Mouse (Mus musculus): Measurements from ENCODE around the gene Adsl. TPM values are rescaled to one million over a fixed set of nuclear protein-coding genes. Genes with fewer than 3 reads are reported as not detected.
A peak's percentile ranks its signal among the peaks of the same experiment; 100 is the strongest.
"Not testable (repeated sequence)": the region's sequence is repeated elsewhere in the genome, so short reads cannot be mapped to it uniquely, and the experiment has no call there.

The Adsl gene
- polyA plus RNA-seq, 1 experiment from 2014 or later, result 186 TPM

GRCm38 (mm10) chr15:80921781-80922180 is 26.5 kb upstream of the Adsl start:
- Histone ChIP-seq H3K27me3 (no peaks in the 10 kb centered on the region), H3K4me2 (no peak overlapping the region), H3K9me3 (no peaks in the 10 kb centered on the region), H3K4me1 (replicated peaks) (no peaks in the 10 kb centered on the region), H3K4me3 (replicated peaks) (no peak overlapping the region), H3K9ac (replicated peaks) (no peak overlapping the region), H3K36me3 (peaks cover 90% of the 10 kb centered on the region), H3K27ac (no peak overlapping the region)
- 79% methylated on average over 4 of the region's 4 CpGs for WGBS
- no peak for ATAC-seq (ENCODE audit: insufficient number of reproducible peaks, insufficient read depth, low FRiP score, low TSS enrichment, low read depth)

DNA sequence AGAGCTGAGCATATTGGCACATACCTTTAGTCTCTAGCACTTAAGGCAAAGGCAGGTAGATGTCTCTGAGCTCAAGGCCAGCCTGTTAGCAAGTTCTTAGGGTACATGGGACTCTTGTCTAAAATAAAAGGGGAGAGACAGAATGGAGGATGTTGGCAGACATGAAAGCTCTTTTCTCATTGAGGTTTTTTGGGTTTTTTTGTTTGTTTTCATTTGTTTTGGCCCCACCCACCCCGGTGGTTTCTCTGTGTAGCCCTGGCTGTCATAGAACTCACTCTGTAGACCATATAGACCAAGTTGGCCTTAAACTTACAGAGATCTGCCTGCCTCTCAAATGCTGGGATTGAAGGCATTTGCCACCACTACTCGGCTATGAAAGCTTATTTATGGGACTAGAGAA is 24.1 kb upstream of the Adsl start:
- Histone ChIP-seq H3K27ac (no peak overlapping the region), H3K9ac (replicated peaks) (no peak overlapping the region), H3K4me3 (replicated peaks) (no peak overlapping the region), H3K27me3 (no peaks in the 10 kb centered on the region), H3K4me2 (no peak overlapping the region), H3K36me3 (peaks cover 91% of the 10 kb centered on the region), H3K9me3 (no peaks in the 10 kb centered on the region), H3K4me1 (replicated peaks) (0 out of 2 replicates have a peak, but pooled peaks cover 4% of the 10 kb centered on the region)
- no peak for ATAC-seq (ENCODE audit: insufficient number of reproducible peaks, insufficient read depth, low FRiP score, low TSS enrichment, low read depth)
- WGBS, result 96% methylated on average over 2 of the region's 2 CpGs

DNA sequence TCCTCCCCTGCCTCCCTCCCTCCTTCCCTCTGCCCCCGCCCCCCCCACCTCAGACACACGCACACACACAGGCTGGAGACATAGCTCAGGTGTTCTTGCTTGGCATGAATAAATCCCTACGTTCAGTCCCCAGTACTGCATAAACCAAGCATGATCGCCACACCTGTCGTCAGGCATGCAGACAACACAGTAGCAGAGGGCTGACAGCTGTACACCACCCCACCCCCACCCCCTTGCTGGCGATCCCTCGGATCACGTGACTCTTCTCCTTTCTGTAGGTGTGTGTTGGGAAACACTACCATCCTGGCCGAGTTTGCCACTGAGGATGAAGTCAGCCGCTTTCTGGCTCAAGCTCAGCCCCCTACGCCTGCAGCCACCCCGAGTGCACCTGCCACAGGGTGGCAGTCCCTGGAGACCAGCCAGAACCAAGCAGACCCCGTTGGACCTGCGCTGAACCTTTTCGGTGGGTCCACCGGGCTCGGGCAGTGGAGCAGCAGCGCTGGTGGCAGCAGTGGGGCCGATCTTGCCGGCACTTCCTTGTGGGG is 19.4 kb upstream of the Adsl start:
- H3K27ac ChIP-seq, result no peak overlapping the region
- H3K4me1 ChIP-seq (replicated peaks), result peaks cover 12% of the 10 kb centered on the region; the same call in 1 of the 2 replicates
- H3K4me2 ChIP-seq, result no peak overlapping the region
- H3K4me3 ChIP-seq (replicated peaks), result no peak overlapping the region
- no peak overlapping the region for H3K9ac ChIP-seq (replicated peaks)
- 80% methylated on average over 20 of the region's 20 CpGs for WGBS
- no peaks in the 10 kb centered on the region for H3K9me3 ChIP-seq
- no peaks in the 10 kb centered on the region for H3K27me3 ChIP-seq
- no peak for ATAC-seq (ENCODE audit: insufficient number of reproducible peaks, insufficient read depth, low FRiP score, low TSS enrichment, low read depth)
- H3K36me3 ChIP-seq, result peaks cover 73% of the 10 kb centered on the region

DNA sequence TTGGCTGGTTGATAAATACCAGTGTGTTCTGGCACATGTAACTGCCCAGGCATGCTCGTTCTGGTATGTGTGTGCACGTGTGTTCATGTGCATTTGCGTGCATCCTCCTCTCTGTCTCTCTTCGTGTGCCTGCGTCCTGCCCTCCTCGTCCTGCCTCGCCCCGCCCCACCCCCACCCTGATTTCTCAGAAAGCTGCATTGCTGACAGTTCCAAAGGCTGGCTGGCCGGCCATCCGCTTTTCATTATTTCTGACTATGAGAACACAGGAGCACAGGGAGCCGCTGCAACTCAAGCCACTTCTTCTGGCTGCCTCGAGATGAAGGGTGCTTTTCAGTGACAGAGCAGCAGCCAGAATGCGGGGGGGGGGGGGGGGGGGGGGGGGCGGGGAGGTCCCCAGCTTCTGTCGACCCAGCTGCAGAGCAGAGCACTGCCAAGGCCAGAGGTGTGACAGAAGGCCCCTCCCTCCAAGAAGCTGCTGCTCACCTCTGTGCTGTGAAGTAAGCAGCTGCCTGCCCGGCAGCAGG is 18.2 kb upstream of the Adsl start:
- Histone ChIP-seq H3K27me3 (no peaks in the 10 kb centered on the region), H3K4me3 (replicated peaks) (no peak overlapping the region), H3K9ac (replicated peaks) (no peak overlapping the region), H3K4me1 (replicated peaks) (peaks cover 12% of the 10 kb centered on the region; the same call in 1 of the 2 replicates), H3K27ac (peak overlapping the region; percentile 86), H3K9me3 (no peaks in the 10 kb centered on the region), H3K36me3 (peaks cover 65% of the 10 kb centered on the region), H3K4me2 (peak overlapping the region; percentile 35)
- peak; percentile 70; the same call in 1 of the 2 replicates for ATAC-seq (ENCODE audit: insufficient number of reproducible peaks, insufficient read depth, low FRiP score, low TSS enrichment, low read depth)
- 5% methylated on average over 16 of the region's 16 CpGs for WGBS

GRCm38 (mm10) chr15:80930676-80931320 is 17.5 kb upstream of the Adsl start:
- not testable (repeated sequence) for H3K27me3 ChIP-seq; H3K4me3 ChIP-seq (replicated peaks); H3K9ac ChIP-seq (replicated peaks); H3K9me3 ChIP-seq; ATAC-seq (ENCODE audit: insufficient number of reproducible peaks, insufficient read depth, low FRiP score, low TSS enrichment, low read depth)
- Histone ChIP-seq H3K36me3 (peaks cover 61% of the 10 kb centered on the region), H3K4me2 (peak overlapping the region; percentile 35; the same call in 1 of the 2 replicates), H3K4me1 (replicated peaks) (peaks cover 12% of the 10 kb centered on the region; the same call in 1 of the 2 replicates), H3K27ac (peak overlapping the region; percentile 86; the same call in 1 of the 2 replicates)
- 78% methylated on average over 23 of the region's 23 CpGs for WGBS

DNA sequence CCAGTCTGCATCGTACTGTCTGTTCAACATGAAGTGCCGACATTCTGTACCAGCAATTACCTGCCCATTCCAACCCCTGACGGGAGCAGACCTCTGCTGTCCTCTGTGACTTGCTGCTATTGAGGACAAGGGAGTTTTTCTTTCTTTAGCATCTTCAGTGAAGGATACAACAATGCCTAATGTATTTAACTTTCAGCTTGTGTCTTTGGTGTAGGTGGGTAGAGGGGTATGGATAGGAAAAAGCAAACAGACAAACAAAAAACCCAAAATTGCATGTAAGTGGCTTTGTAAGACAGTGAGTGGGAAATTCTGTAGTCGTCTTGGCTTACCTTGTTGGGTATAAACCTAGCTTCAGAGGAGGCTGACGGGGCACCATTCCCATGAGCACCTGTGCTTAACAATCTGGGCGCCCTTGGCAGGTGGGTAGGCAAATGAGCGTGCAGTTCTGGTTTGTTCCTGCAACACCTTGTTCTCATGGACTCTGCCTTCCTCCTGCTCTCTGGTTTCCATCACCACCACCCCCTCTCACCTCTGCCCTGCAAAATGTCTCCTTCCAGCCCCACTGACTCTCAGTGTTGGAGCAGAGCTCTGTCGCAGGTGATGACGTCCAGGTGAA is 16.8 kb upstream of the Adsl start:
- 83% methylated on average over 9 of the region's 9 CpGs for WGBS
- peaks cover 59% of the 10 kb centered on the region for H3K36me3 ChIP-seq

GRCm38 (mm10) chr15:80934841-80935240 is 13.4 kb upstream of the Adsl start:
- no peak overlapping the region for H3K9ac ChIP-seq (replicated peaks)
- no peaks in the 10 kb centered on the region for H3K27me3 ChIP-seq
- H3K4me2 ChIP-seq, result no peak overlapping the region
- peaks cover 7% of the 10 kb centered on the region; the same call in 1 of the 2 replicates for H3K4me1 ChIP-seq (replicated peaks)
- no peak overlapping the region for H3K27ac ChIP-seq
- peaks cover 42% of the 10 kb centered on the region for H3K36me3 ChIP-seq
- H3K4me3 ChIP-seq (replicated peaks), result no peak overlapping the region
- WGBS, result 93% methylated on average over 5 of the region's 5 CpGs
- ATAC-seq (ENCODE audit: insufficient number of reproducible peaks, insufficient read depth, low FRiP score, low TSS enrichment, low read depth), result no peak
- no peaks in the 10 kb centered on the region for H3K9me3 ChIP-seq

More for the DNA sequence above, 16.8 kb upstream of the Adsl start:
- H3K9me3 ChIP-seq, result no peaks in the 10 kb centered on the region
- ATAC-seq (ENCODE audit: insufficient number of reproducible peaks, insufficient read depth, low FRiP score, low TSS enrichment, low read depth), result no peak
- H3K27me3 ChIP-seq, result no peaks in the 10 kb centered on the region
- H3K27ac ChIP-seq, result 0 out of 2 replicates have a peak overlapping the region, but pooled peaks have one; percentile 29
- no peak overlapping the region for H3K4me2 ChIP-seq
- H3K4me1 ChIP-seq (replicated peaks), result peaks cover 12% of the 10 kb centered on the region; the same call in 1 of the 2 replicates
- H3K4me3 ChIP-seq (replicated peaks), result no peak overlapping the region
- no peak overlapping the region for H3K9ac ChIP-seq (replicated peaks)

GRCm38 (mm10) chr15:80936686-80937085 is 11.6 kb upstream of the Adsl start:
- H3K27me3 ChIP-seq, result no peaks in the 10 kb centered on the region
- H3K27ac ChIP-seq, result 0 out of 2 replicates have a peak overlapping the region, but pooled peaks have one; percentile 25
- H3K4me3 ChIP-seq (replicated peaks), result no peak overlapping the region
- H3K9me3 ChIP-seq, result no peaks in the 10 kb centered on the region
- H3K36me3 ChIP-seq, result peaks cover 39% of the 10 kb centered on the region
- WGBS, result 89% methylated on average over 3 of the region's 3 CpGs
- no peak overlapping the region for H3K9ac ChIP-seq (replicated peaks)
- ATAC-seq (ENCODE audit: insufficient number of reproducible peaks, insufficient read depth, low FRiP score, low TSS enrichment, low read depth), result no peak
- no peak overlapping the region for H3K4me2 ChIP-seq
- H3K4me1 ChIP-seq (replicated peaks), result no peaks in the 10 kb centered on the region

GRCm38 (mm10) chr15:80938615-80939014 is 9.7 kb upstream of the Adsl start:
- 84% methylated on average over 4 of the region's 4 CpGs for WGBS
- Histone ChIP-seq H3K36me3 (peaks cover 32% of the 10 kb centered on the region), H3K9ac (replicated peaks) (no peak overlapping the region), H3K9me3 (no peaks in the 10 kb centered on the region), H3K27me3 (no peaks in the 10 kb centered on the region), H3K4me1 (replicated peaks) (no peaks in the 10 kb centered on the region), H3K27ac (no peak overlapping the region), H3K4me3 (replicated peaks) (no peak overlapping the region), H3K4me2 (no peak overlapping the region)
- no peak for ATAC-seq (ENCODE audit: insufficient number of reproducible peaks, insufficient read depth, low FRiP score, low TSS enrichment, low read depth)

DNA sequence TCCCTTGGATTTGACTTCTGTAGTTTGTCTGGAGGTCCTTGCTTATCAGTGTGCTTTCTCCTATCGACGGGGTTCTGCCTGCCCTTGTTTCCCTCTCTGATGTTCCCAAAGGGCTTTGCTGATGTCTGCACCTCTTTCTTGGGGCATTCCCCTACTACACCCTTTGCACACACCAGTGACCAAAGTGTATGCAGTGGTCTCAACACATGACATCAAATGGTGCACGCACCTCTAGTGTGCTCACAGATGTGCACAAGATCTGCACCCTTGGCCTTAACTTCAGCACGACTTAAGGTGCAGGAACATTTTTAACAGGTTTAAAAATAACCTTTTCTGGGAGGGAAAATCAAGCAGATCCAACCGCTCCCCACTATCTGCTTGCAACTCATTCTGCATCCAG is 8.9 kb upstream of the Adsl start:
- Histone ChIP-seq H3K4me2 (no peak overlapping the region), H3K9ac (replicated peaks) (no peak overlapping the region), H3K9me3 (no peaks in the 10 kb centered on the region), H3K4me1 (replicated peaks) (no peaks in the 10 kb centered on the region), H3K4me3 (replicated peaks) (no peak overlapping the region), H3K36me3 (peaks cover 25% of the 10 kb centered on the region; the same call in 1 of the 2 replicates), H3K27me3 (no peaks in the 10 kb centered on the region), H3K27ac (no peak overlapping the region)
- 91% methylated on average over 5 of the region's 5 CpGs for WGBS
- no peak for ATAC-seq (ENCODE audit: insufficient number of reproducible peaks, insufficient read depth, low FRiP score, low TSS enrichment, low read depth)

- Histone ChIP-seq H3K9ac (replicated peaks) (no peak overlapping the region), H3K9me3 (no peaks in the 10 kb centered on the region), H3K4me1 (replicated peaks) (no peaks in the 10 kb centered on the region), H3K4me3 (replicated peaks) (no peak overlapping the region), H3K36me3 (peaks cover 21% of the 10 kb centered on the region; the same call in 1 of the 2 replicates), H3K27ac (no peak overlapping the region), H3K4me2 (no peak overlapping the region), H3K27me3 (no peaks in the 10 kb centered on the region)
- WGBS, result 92% methylated on average over 6 of the region's 6 CpGs
- no peak for ATAC-seq (ENCODE audit: insufficient number of reproducible peaks, insufficient read depth, low FRiP score, low TSS enrichment, low read depth)
Measured at GRCm38 (mm10) chr15:80941468-80942040, 6.7 kb upstream of the Adsl start.
